Mouse (Mus musculus) heart, postnatal 0 days (tissue): ENCODE results near the gene Astn2.

Experiments
- CTCF ChIP-seq: IDR thresholded peaks from 2 replicates; pipeline ENCODE4 v1.5.1; 2016; ENCODE audit warnings: antibody characterized with exemption, control low read depth, low read depth
- EP300 ChIP-seq: IDR thresholded peaks from 2 replicates; pipeline ENCODE4 v1.6.1; 2016; ENCODE audit warnings: antibody characterized with exemption, low read depth

DNA sequence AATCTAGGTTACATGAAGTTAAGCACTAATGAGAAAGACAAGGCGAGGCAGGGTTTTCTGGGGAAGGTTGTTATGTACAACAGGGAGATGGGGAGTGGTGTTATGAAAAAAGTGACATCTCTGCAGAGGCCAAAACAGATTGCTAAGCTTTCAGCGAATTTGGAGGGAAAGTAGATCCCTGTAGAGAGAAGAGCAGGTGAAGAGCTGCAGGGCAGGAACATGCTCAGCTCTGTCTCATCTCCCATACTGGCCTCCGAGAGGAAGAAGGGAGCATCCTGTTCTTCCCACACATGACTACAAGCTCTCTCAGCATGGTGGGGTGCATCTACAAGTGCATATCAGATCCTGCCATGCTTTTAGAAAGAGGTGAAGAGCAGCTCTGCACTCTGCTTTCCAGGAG lies 245.7 kb downstream of the Astn2 start:
- no peak for TF ChIP-seq CTCF
- TF ChIP-seq EP300 = no peak
